Mouse (Mus musculus): Measurements from ENCODE around the gene Crabp1. TPM values are rescaled to one million over a fixed set of nuclear protein-coding genes. Genes with fewer than 3 reads are reported as not detected.

The Crabp1 gene
- polyA plus RNA-seq, 1 experiment from 2014 or later = 40.0 TPM

- Histone ChIP-seq H3K27me3 (replicated peaks; ENCODE audit: control insufficient read depth, insufficient read depth, low read length) (no peaks in the 10 kb centered on the region), H3K36me3 (ENCODE audit: control insufficient read depth, insufficient read depth, low read length) (no peaks in the 10 kb centered on the region), H3K27ac (ENCODE audit: low read depth, low read length) (no peak overlapping the region), H3K9ac (ENCODE audit: low read depth, low read length) (no peak overlapping the region), H3K4me1 (replicated peaks; ENCODE audit: control insufficient read depth, insufficient read depth, low read length) (no peaks in the 10 kb centered on the region), H3K4me3 (ENCODE audit: low read depth, low read length) (no peak overlapping the region), H3K4me2 (no peak overlapping the region), H3K9me3 (ENCODE audit: control insufficient read depth, low read length) (no peaks in the 10 kb centered on the region)
- DNase-seq (ENCODE audit: low spot score) = no peak
- 77% methylated on average over 3 of the region's 3 CpGs for WGBS
- ATAC-seq (replicated peaks; ENCODE audit: low FRiP score) = no peak
Observed at GRCm38 (mm10) chr9:54785215-54785614, 20.7 kb downstream of the Crabp1 start.

- no peaks in the 10 kb centered on the region for H3K4me1 ChIP-seq (replicated peaks; ENCODE audit: control insufficient read depth, insufficient read depth, low read length)
- 80% methylated on average over 1 of the region's 1 CpGs for WGBS
- no peak overlapping the region for H3K27ac ChIP-seq (ENCODE audit: low read depth, low read length)
- H3K36me3 ChIP-seq (ENCODE audit: control insufficient read depth, insufficient read depth, low read length) = no peaks in the 10 kb centered on the region
- no peak for ATAC-seq (replicated peaks; ENCODE audit: low FRiP score)
- DNase-seq (ENCODE audit: low spot score) = no peak
- H3K4me2 ChIP-seq = no peak overlapping the region
- H3K27me3 ChIP-seq (replicated peaks; ENCODE audit: control insufficient read depth, insufficient read depth, low read length) = no peaks in the 10 kb centered on the region
- no peak overlapping the region for H3K9ac ChIP-seq (ENCODE audit: low read depth, low read length)
- H3K4me3 ChIP-seq (ENCODE audit: low read depth, low read length) = no peak overlapping the region
- no peaks in the 10 kb centered on the region for H3K9me3 ChIP-seq (ENCODE audit: control insufficient read depth, low read length)
Observed at GRCm38 (mm10) chr9:54786083-54786482, 21.5 kb downstream of the Crabp1 start.

GRCm38 (mm10) chr9:54787760-54788159 lies 23.2 kb downstream of the Crabp1 start:
- DNase-seq (ENCODE audit: low spot score) = no peak
- Histone ChIP-seq H3K9me3 (ENCODE audit: control insufficient read depth, low read length) (no peaks in the 10 kb centered on the region), H3K27ac (ENCODE audit: low read depth, low read length) (no peak overlapping the region), H3K36me3 (ENCODE audit: control insufficient read depth, insufficient read depth, low read length) (no peaks in the 10 kb centered on the region), H3K4me1 (replicated peaks; ENCODE audit: control insufficient read depth, insufficient read depth, low read length) (no peaks in the 10 kb centered on the region), H3K27me3 (replicated peaks; ENCODE audit: control insufficient read depth, insufficient read depth, low read length) (no peaks in the 10 kb centered on the region), H3K4me2 (no peak overlapping the region), H3K4me3 (ENCODE audit: low read depth, low read length) (no peak overlapping the region), H3K9ac (ENCODE audit: low read depth, low read length) (no peak overlapping the region)
- no peak for ATAC-seq (replicated peaks; ENCODE audit: low FRiP score)
- WGBS = 43% methylated on average over 8 of the region's 8 CpGs

- H3K4me2 ChIP-seq = no peak overlapping the region
- no peak overlapping the region for H3K9ac ChIP-seq (ENCODE audit: low read depth, low read length)
- 39% methylated on average over 5 of the region's 5 CpGs for WGBS
- ATAC-seq (replicated peaks; ENCODE audit: low FRiP score) (no peak), DNase-seq (ENCODE audit: low spot score) (no peak)
- no peak overlapping the region for H3K27ac ChIP-seq (ENCODE audit: low read depth, low read length)
- H3K4me3 ChIP-seq (ENCODE audit: low read depth, low read length) = no peak overlapping the region
- H3K27me3 ChIP-seq (replicated peaks; ENCODE audit: control insufficient read depth, insufficient read depth, low read length) = no peaks in the 10 kb centered on the region
- no peaks in the 10 kb centered on the region for H3K9me3 ChIP-seq (ENCODE audit: control insufficient read depth, low read length)
- no peaks in the 10 kb centered on the region for H3K36me3 ChIP-seq (ENCODE audit: control insufficient read depth, insufficient read depth, low read length)
- no peaks in the 10 kb centered on the region for H3K4me1 ChIP-seq (replicated peaks; ENCODE audit: control insufficient read depth, insufficient read depth, low read length)
Observed at GRCm38 (mm10) chr9:54790271-54790670, 25.7 kb downstream of the Crabp1 start.

- no peaks in the 10 kb centered on the region for H3K9me3 ChIP-seq (ENCODE audit: control insufficient read depth, low read length)
- no peaks in the 10 kb centered on the region for H3K36me3 ChIP-seq (ENCODE audit: control insufficient read depth, insufficient read depth, low read length)
- no peak overlapping the region for H3K4me3 ChIP-seq (ENCODE audit: low read depth, low read length)
- H3K4me2 ChIP-seq = no peak overlapping the region
- H3K27me3 ChIP-seq (replicated peaks; ENCODE audit: control insufficient read depth, insufficient read depth, low read length) = no peaks in the 10 kb centered on the region
- 37% methylated on average over 10 of the region's 10 CpGs for WGBS
- DNase-seq (ENCODE audit: low spot score) = no peak
- ATAC-seq (replicated peaks; ENCODE audit: low FRiP score) = no peak
- H3K4me1 ChIP-seq (replicated peaks; ENCODE audit: control insufficient read depth, insufficient read depth, low read length) = no peaks in the 10 kb centered on the region
- H3K9ac ChIP-seq (ENCODE audit: low read depth, low read length) = no peak overlapping the region
- H3K27ac ChIP-seq (ENCODE audit: low read depth, low read length) = no peak overlapping the region
Observed at GRCm38 (mm10) chr9:54801460-54801961, 37.0 kb downstream of the Crabp1 start.

- Histone ChIP-seq H3K4me3 (ENCODE audit: low read depth, low read length) (no peak overlapping the region), H3K4me1 (replicated peaks; ENCODE audit: control insufficient read depth, insufficient read depth, low read length) (no peaks in the 10 kb centered on the region), H3K36me3 (ENCODE audit: control insufficient read depth, insufficient read depth, low read length) (no peaks in the 10 kb centered on the region), H3K9ac (ENCODE audit: low read depth, low read length) (no peak overlapping the region), H3K9me3 (ENCODE audit: control insufficient read depth, low read length) (no peaks in the 10 kb centered on the region), H3K4me2 (no peak overlapping the region), H3K27me3 (replicated peaks; ENCODE audit: control insufficient read depth, insufficient read depth, low read length) (no peaks in the 10 kb centered on the region), H3K27ac (ENCODE audit: low read depth, low read length) (no peak overlapping the region)
- ATAC-seq (replicated peaks; ENCODE audit: low FRiP score) = no peak
- 68% methylated on average over 6 of the region's 6 CpGs for WGBS
- DNase-seq (ENCODE audit: low spot score) = no peak
Observed at GRCm38 (mm10) chr9:54802749-54803679, 38.5 kb downstream of the Crabp1 start.

GRCm38 (mm10) chr9:54804351-54804750 lies 39.8 kb downstream of the Crabp1 start:
- H3K9ac ChIP-seq (ENCODE audit: low read depth, low read length) = no peak overlapping the region
- H3K9me3 ChIP-seq (ENCODE audit: control insufficient read depth, low read length) = no peaks in the 10 kb centered on the region
- H3K4me2 ChIP-seq = no peak overlapping the region
- no peaks in the 10 kb centered on the region for H3K27me3 ChIP-seq (replicated peaks; ENCODE audit: control insufficient read depth, insufficient read depth, low read length)
- 78% methylated on average over 5 of the region's 5 CpGs for WGBS
- no peaks in the 10 kb centered on the region for H3K4me1 ChIP-seq (replicated peaks; ENCODE audit: control insufficient read depth, insufficient read depth, low read length)
- no peaks in the 10 kb centered on the region for H3K36me3 ChIP-seq (ENCODE audit: control insufficient read depth, insufficient read depth, low read length)
- ATAC-seq (replicated peaks; ENCODE audit: low FRiP score) (no peak), DNase-seq (ENCODE audit: low spot score) (no peak)
- H3K4me3 ChIP-seq (ENCODE audit: low read depth, low read length) = no peak overlapping the region
- no peak overlapping the region for H3K27ac ChIP-seq (ENCODE audit: low read depth, low read length)

- no peak for DNase-seq (ENCODE audit: low spot score)
- Histone ChIP-seq H3K4me2 (no peak overlapping the region), H3K9ac (ENCODE audit: low read depth, low read length) (no peak overlapping the region), H3K36me3 (ENCODE audit: control insufficient read depth, insufficient read depth, low read length) (no peaks in the 10 kb centered on the region), H3K27ac (ENCODE audit: low read depth, low read length) (no peak overlapping the region), H3K9me3 (ENCODE audit: control insufficient read depth, low read length) (no peaks in the 10 kb centered on the region), H3K4me3 (ENCODE audit: low read depth, low read length) (no peak overlapping the region), H3K4me1 (replicated peaks; ENCODE audit: control insufficient read depth, insufficient read depth, low read length) (no peaks in the 10 kb centered on the region), H3K27me3 (replicated peaks; ENCODE audit: control insufficient read depth, insufficient read depth, low read length) (no peaks in the 10 kb centered on the region)
- no peak for ATAC-seq (replicated peaks; ENCODE audit: low FRiP score)
- WGBS = 64% methylated on average over 4 of the region's 4 CpGs
Observed at GRCm38 (mm10) chr9:54807761-54808160, 43.2 kb downstream of the Crabp1 start.

- Histone ChIP-seq H3K9me3 (ENCODE audit: control insufficient read depth, low read length) (no peaks in the 10 kb centered on the region), H3K27ac (ENCODE audit: low read depth, low read length) (no peak overlapping the region), H3K36me3 (ENCODE audit: control insufficient read depth, insufficient read depth, low read length) (no peaks in the 10 kb centered on the region), H3K4me1 (replicated peaks; ENCODE audit: control insufficient read depth, insufficient read depth, low read length) (no peaks in the 10 kb centered on the region), H3K27me3 (replicated peaks; ENCODE audit: control insufficient read depth, insufficient read depth, low read length) (no peaks in the 10 kb centered on the region), H3K4me3 (ENCODE audit: low read depth, low read length) (no peak overlapping the region), H3K4me2 (no peak overlapping the region), H3K9ac (ENCODE audit: low read depth, low read length) (no peak overlapping the region)
- ATAC-seq (replicated peaks; ENCODE audit: low FRiP score) (no peak), DNase-seq (ENCODE audit: low spot score) (no peak)
- WGBS = 43% methylated on average over 4 of the region's 4 CpGs
Observed at GRCm38 (mm10) chr9:54809953-54810352, 45.4 kb downstream of the Crabp1 start.
